7 mouse cellular contexts compared by ENCODE assay signal in the genomic region with DNA sequence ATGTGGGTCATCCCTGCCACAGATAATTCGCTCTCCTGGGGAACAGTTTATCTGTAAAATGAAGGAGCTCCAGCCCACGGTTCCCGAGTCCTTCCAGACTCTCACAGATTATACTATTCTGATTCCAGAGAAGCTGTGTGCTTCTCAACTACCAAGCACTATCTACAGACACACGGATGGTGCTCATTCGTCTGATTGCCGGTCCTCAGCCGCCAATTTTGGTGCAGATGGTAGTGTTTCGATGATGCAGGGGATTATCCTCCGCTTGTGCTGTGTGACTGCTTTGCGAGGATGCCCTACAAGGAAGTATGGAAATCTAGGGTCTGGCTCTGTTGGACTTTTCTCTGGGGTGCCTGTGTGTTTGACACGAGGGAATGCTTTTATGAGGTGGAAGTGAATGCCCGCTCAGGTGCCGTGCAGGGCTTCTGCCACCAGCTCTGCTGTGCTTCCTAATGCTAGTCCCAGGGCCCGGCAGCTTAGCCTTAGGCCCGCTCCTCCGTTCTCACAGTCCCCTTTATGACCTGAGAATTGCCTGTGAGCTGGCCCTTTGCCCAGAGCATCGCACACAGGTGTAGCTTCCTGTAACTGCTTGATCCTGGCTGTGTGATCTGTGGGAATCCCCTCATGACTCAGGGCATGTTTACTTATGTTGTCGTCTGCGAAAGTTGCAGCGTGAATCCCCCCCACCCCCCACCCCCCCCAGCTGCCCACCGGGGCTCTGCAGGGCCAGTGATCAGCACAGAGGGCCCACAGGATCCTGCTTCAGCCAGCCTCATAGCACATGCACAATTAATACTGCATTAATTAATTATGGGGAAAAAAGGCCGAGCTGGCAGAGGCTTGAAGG.
DNase-seq lines count a peak whose midpoint lies in the region; ATAC-seq lines count a peak whose summit lies in the region.

No protein-coding gene starts in this region.

- no peaks in the 10 kb centered on the region for H3K36me3 ChIP-seq in forebrain, embryonic 13.5 days (ENCODE audit: poor library complexity, severe bottlenecking)
- no peaks in the 10 kb centered on the region for H3K36me3 ChIP-seq in kidney, embryonic 14.5 days (ENCODE audit: control insufficient read depth, insufficient read depth, low read length)
- no peaks in the 10 kb centered on the region for H3K36me3 ChIP-seq in stomach, embryonic 15.5 days

- WGBS in forebrain, embryonic 13.5 days: 39% methylated on average over 22 of the region's 22 CpGs
- WGBS in kidney, embryonic 14.5 days: 51% methylated on average over 22 of the region's 22 CpGs
- 53% methylated on average over 22 of the region's 22 CpGs for WGBS in stomach, embryonic 15.5 days

- DNase-seq in urinary bladder, postnatal 14 days (ENCODE audit: low spot score): peak; percentile 70
- DNase-seq in urinary bladder, postnatal 10 days (ENCODE audit: low spot score): no peak
- DNase-seq in gastrocnemius, postnatal 14 days: no peak
- no peak for DNase-seq in lung, postnatal 25 days (ENCODE audit: low spot score)

- H3K9me3 ChIP-seq in forebrain, embryonic 13.5 days (replicated peaks): no peaks in the 10 kb centered on the region
- H3K9me3 ChIP-seq in kidney, embryonic 14.5 days (ENCODE audit: control insufficient read depth, low read length): no peaks in the 10 kb centered on the region
- no peaks in the 10 kb centered on the region for H3K9me3 ChIP-seq in stomach, embryonic 15.5 days

- H3K9ac ChIP-seq in forebrain, embryonic 13.5 days: peak overlapping the region; percentile 26; the same call in 1 of the 2 replicates
- no peak overlapping the region for H3K9ac ChIP-seq in kidney, embryonic 14.5 days (ENCODE audit: low read depth, low read length)
- no peak overlapping the region for H3K9ac ChIP-seq in stomach, embryonic 15.5 days

- intact Hi-C loops in gastrocnemius, postnatal 14 days (cut with DNase I; ENCODE audit: low total_unique reads): no loop called here

- H3K27me3 ChIP-seq in forebrain, embryonic 13.5 days: no peaks in the 10 kb centered on the region
- no peaks in the 10 kb centered on the region for H3K27me3 ChIP-seq in kidney, embryonic 14.5 days (ENCODE audit: control insufficient read depth, insufficient read depth, low read length)
- no peaks in the 10 kb centered on the region for H3K27me3 ChIP-seq in stomach, embryonic 15.5 days (replicated peaks)

- H3K4me3 ChIP-seq in forebrain, embryonic 13.5 days: no peak overlapping the region
- no peak overlapping the region for H3K4me3 ChIP-seq in kidney, embryonic 14.5 days (ENCODE audit: low read length)
- H3K4me3 ChIP-seq in stomach, embryonic 15.5 days (replicated peaks): no peak overlapping the region

- peak overlapping the region; percentile 66 for H3K27ac ChIP-seq in forebrain, embryonic 13.5 days
- no peak overlapping the region for H3K27ac ChIP-seq in kidney, embryonic 14.5 days (ENCODE audit: low read depth, low read length)
- peak overlapping the region; percentile 26; the same call in 1 of the 2 replicates for H3K27ac ChIP-seq in stomach, embryonic 15.5 days

- H3K4me2 ChIP-seq in forebrain, embryonic 13.5 days: peak overlapping the region; percentile 40
- H3K4me2 ChIP-seq in kidney, embryonic 14.5 days (replicated peaks; ENCODE audit: low read depth, low read length): no peak overlapping the region
- H3K4me2 ChIP-seq in stomach, embryonic 15.5 days: no peak overlapping the region

- peak; percentile 82 for ATAC-seq in forebrain, embryonic 13.5 days
- ATAC-seq in kidney, embryonic 14.5 days (ENCODE audit: low FRiP score, low TSS enrichment): 0 out of 2 replicates have a peak, but pooled peaks have one; percentile 20
- ATAC-seq in stomach, embryonic 15.5 days (ENCODE audit: insufficient read depth, low FRiP score, low read depth): peak; percentile 33; the same call in 1 of the 2 replicates

- peaks cover 50% of the 10 kb centered on the region for H3K4me1 ChIP-seq in forebrain, embryonic 13.5 days
- H3K4me1 ChIP-seq in kidney, embryonic 14.5 days (ENCODE audit: control insufficient read depth, insufficient read depth, low read length): peaks cover 29% of the 10 kb centered on the region
- peaks cover 39% of the 10 kb centered on the region for H3K4me1 ChIP-seq in stomach, embryonic 15.5 days

Comparison
In these comparisons a context has a peak if more than half of its experiments do, and no peak if none do; other contexts are left out.
1. ATAC-seq: peak in every context shown above with its lines; median percentile 82 in forebrain, embryonic 13.5 days; 33 in stomach, embryonic 15.5 days; 20 in kidney, embryonic 14.5 days.